Mouse (Mus musculus) thymus, adult 2 months (tissue): ENCODE results near the gene Ppfia2.

Experiments used
- CTCF ChIP-seq: fragments of 200-500 bp; IDR thresholded peaks from 2 replicates; pipeline ENCODE4 v1.5.1; 2012; ENCODE audit warnings: mild to moderate bottlenecking, control low read depth, low read length, moderate library complexity, borderline replicate concordance; ENCODE audit not compliant: control insufficient read depth, poor library complexity, insufficient read depth; ENCODE audit errors: extremely low read depth
- POLR2A ChIP-seq: fragments of 200-500 bp; IDR thresholded peaks from 2 replicates; pipeline ENCODE4 v1.6.1; 2012; ENCODE audit warnings: mild to moderate bottlenecking, low read length, control low read depth, moderate library complexity; ENCODE audit not compliant: control insufficient read depth, poor library complexity, insufficient read depth; ENCODE audit errors: extremely low read depth

DNA sequence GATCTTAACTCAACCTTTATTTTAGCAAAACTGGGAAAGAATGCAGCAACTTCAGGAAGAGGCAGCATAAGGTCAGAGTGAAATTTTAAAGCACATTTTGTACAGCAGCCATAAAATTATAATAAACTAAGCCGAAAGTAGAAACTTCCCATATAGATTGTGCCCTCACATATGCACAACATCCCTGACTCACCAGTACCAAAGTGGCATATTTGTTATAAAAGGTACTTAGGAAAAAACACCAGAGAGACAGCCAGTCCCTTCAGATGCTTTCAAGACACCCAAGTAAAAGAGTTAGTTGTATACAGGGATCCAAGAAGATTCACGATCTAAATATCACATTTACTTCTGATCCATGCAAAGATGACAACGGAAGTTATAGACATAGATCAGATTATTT, 468.7 kb downstream of the Ppfia2 start:
- no peak for TF ChIP-seq CTCF
- TF ChIP-seq POLR2A: no peak
